Mouse (Mus musculus) duodenum, adult 2 months (tissue): ENCODE measurements around the gene Rgs8. TPM values are rescaled to one million over a fixed set of nuclear protein-coding genes. Genes with fewer than 3 reads are reported as not detected.

ENCODE experiments used
- polyA plus RNA-seq: library from polyadenylated mRNA; depleted of rRNA; stranded (reverse); fragments of >200 nt; gene quantifications from 2 replicates; pipeline ENCODE4 v1.2.3, GENCODE M21; 2012; ENCODE audit warnings: low replicate concordance; rRNA removed

The Rgs8 gene
- polyA plus RNA-seq, result 0.02 TPM in 2 replicates

GRCm38 (mm10) chr1:153652938-153653623 lies at the start of gene Rgs8:
Gene Rgs8 (plus strand): TSS chr1:153653025.

DNA sequence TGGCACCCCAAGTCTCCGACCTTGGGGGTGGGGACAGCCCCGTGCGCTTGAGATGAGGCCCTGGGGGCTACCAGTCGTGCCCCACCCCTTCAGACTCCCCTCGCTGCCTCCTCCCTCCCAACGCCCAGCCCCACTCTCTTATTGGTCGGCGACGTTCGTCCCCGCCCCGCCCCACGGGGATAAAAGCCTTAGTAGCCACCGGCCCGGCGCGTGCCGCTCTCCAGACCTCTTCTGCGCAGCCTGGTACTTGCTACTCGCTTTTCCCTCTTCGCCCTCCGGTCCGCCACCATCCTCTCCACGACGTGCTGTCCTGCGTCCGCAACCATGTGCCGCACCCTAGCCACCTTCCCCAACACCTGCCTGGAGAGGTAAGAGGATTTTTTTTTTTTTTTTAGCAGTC lies 87.3 kb downstream of the Rgs8 start, which contains the start of gene Rgs16:
Rgs16 (plus strand) TSS at position 205 of the 400 bp plus-strand sequence.

GRCm38 (mm10) chr1:153749211-153749801 lies 96.5 kb downstream of the Rgs8 start, which contains the start of gene Rnasel:
Gene Rnasel (plus strand): TSS chr1:153749426.

Other genes starting within 250 kb of the Rgs8 start
- 0.04 and 0.17 TPM in 2 replicates for gene Shcbp1l, start 227.9 kb upstream of the Rgs8 start, polyA plus RNA-seq
- gene Dhx9, start 165.4 kb upstream of the Rgs8 start, polyA plus RNA-seq, result 0.98 and 1.6 TPM in 2 replicates
- 0.36 and 5.4 TPM in 2 replicates for gene Npl, start 103.0 kb upstream of the Rgs8 start, polyA plus RNA-seq
- 0.41 and 0.45 TPM in 2 replicates for gene Rgs16, start 87.3 kb downstream of the Rgs8 start, polyA plus RNA-seq
- 5.3 and 5.6 TPM in 2 replicates for gene Rnasel, start 96.4 kb downstream of the Rgs8 start, polyA plus RNA-seq
- gene Rgsl1, start 191.1 kb downstream of the Rgs8 start, polyA plus RNA-seq, result not detected in 2 replicates
- gene Teddm1b, start 221.3 kb downstream of the Rgs8 start, polyA plus RNA-seq, result not detected in 2 replicates
- not detected in 2 replicates for gene Teddm1a, start 238.7 kb downstream of the Rgs8 start, polyA plus RNA-seq
- gene Glul, start 246.9 kb downstream of the Rgs8 start, polyA plus RNA-seq, result 14.1 and 24.9 TPM in 2 replicates
- 0.06 TPM in 1 of 2 replicates, not detected in the other for gene Teddm2, start 247.2 kb downstream of the Rgs8 start, polyA plus RNA-seq